Mouse (Mus musculus) layer of hippocampus, adult 2 months (tissue): ENCODE results near the gene Rpl38. TPM values are rescaled to one million over a fixed set of nuclear protein-coding genes. Genes with fewer than 3 reads are reported as not detected.

Experiments
- DNase-seq, 2 experiments: peaks; one replicate each; pipeline ENCODE4 v3.0.0; 2022; ENCODE audit warnings: low spot score in 2 of 2
- H3K27ac ChIP-seq: fragments of 200-600 bp; 2 replicates; pipeline ENCODE4 v1.8.1; 2022
- H3K4me3 ChIP-seq: fragments of 200-600 bp; 2 replicates; pipeline ENCODE4 v1.8.1; 2022; ENCODE audit warnings: mild to moderate bottlenecking
- CTCF ChIP-seq: fragments of 200-600 bp; conservative IDR thresholded peaks from 2 replicates; pipeline ENCODE4 v1.8.1; 2022; ENCODE audit warnings: antibody characterized with exemption, mild to moderate bottlenecking, moderate library complexity
- total RNA-seq, 2 experiments: library from RNA; stranded (reverse); gene quantifications; 2 replicates each; pipeline ENCODE4 v1.2.3; 2021

Rpl38 gene
- total RNA-seq, 2 experiments from 2014 or later = 905 to 943 TPM

DNA sequence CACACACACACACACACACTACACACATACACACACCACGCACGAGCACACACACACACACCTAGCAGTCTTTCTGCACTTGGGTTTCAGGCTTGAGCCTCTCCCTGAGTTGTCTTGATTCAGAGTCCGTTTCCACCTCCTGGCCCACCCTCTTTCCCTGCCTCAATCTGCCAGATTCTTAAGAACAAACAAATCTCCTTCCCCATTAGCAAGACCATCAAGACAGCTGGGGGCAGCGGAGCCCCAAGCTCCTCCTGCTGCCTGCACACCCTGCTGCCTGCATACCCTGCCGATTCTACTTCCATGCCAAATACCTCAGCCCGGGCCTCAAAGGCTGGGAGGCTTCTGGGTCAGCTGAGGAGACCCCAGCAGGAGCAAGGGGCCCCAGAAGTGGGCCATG is 27.7 kb upstream of the Rpl38 start:
- DNase-seq = no peak
- TF ChIP-seq CTCF = no peak
- Histone ChIP-seq H3K4me3 (no peak overlapping the region), H3K27ac (no peak overlapping the region)

DNA sequence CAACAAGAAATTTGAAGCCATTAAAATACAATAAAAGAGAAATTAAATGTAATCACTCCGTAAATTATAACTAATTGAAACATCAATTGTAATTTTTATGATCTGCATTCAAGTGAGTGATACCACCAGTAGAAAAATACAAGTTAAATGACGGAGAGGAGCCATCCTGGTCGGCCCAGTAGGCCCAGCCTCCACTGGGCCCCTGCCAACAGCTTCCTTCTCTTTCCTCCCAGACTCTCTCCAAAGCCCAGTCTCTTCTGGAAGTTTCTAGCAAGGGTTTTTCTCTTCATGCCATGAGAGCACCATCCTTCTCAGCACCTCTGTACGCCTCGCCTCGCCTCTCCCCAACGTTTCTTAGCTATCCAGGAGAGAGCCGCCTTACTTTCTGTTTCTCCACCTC is 27.2 kb upstream of the Rpl38 start:
- no peak overlapping the region for H3K4me3 ChIP-seq
- no peak for TF ChIP-seq CTCF
- no peak for DNase-seq
- no peak overlapping the region for H3K27ac ChIP-seq

DNA sequence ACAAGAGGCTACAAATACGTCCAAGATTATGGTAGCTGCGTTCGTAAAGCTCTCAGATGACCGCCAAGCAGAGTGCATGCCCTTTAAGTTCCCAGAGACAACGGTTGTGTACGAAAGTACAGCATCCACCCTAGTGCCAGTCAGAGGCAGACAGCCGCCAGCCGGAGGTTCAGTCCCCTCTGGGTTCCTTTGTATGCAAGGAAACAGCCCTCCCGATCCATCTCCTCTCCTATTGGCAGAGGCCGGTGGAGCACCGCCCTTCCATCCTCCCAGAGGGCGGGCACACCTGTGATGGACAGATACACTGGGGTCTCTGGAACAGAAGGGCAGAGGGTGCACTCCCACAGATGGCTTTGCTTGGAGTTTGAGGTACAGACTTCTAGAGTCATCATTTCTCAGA is 26.1 kb upstream of the Rpl38 start:
- no peak for DNase-seq
- no peak for TF ChIP-seq CTCF
- Histone ChIP-seq H3K27ac (no peak overlapping the region), H3K4me3 (no peak overlapping the region)

GRCm38 (mm10) chr11:114642926-114643325 is 25.4 kb upstream of the Rpl38 start:
- Histone ChIP-seq H3K4me3 (no peak overlapping the region), H3K27ac (no peak overlapping the region)
- DNase-seq = no peak
- no peak for TF ChIP-seq CTCF

GRCm38 (mm10) chr11:114644122-114644521 is 24.2 kb upstream of the Rpl38 start:
- no peak for DNase-seq
- H3K4me3 ChIP-seq = no peak overlapping the region
- H3K27ac ChIP-seq = no peak overlapping the region
- TF ChIP-seq CTCF = peak; percentile 38

- no peak overlapping the region for H3K4me3 ChIP-seq
- H3K27ac ChIP-seq = no peak overlapping the region
- no peak for DNase-seq
- TF ChIP-seq CTCF = peak; percentile 54
Measured at GRCm38 (mm10) chr11:114649510-114649909, 18.8 kb upstream of the Rpl38 start.

DNA sequence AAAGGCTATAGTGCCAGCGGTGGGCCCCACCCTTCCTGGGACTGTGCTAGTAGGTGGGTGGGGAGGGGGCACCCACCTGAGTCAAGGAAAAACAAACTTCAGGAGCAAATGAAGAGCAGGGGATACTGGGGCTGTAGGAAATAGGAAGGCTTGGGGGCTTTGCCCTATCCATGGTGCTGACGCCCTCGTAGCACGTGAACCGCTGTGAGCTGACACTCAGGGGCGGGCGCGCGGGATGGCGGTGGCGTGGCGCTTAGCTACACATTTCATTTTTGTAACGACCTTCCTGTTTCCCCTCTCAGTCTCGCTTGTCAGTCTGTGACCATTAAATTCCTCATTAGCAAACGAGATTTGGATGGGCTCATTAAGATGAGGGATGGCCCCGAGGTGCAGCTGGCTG is 15.8 kb upstream of the Rpl38 start:
- Histone ChIP-seq H3K27ac (no peak overlapping the region), H3K4me3 (no peak overlapping the region)
- no peak for TF ChIP-seq CTCF
- DNase-seq = no peak

- DNase-seq = no peak
- no peak overlapping the region for H3K4me3 ChIP-seq
- no peak overlapping the region for H3K27ac ChIP-seq
- no peak for TF ChIP-seq CTCF
Measured at GRCm38 (mm10) chr11:114653664-114654063, 14.7 kb upstream of the Rpl38 start.

- TF ChIP-seq CTCF = peak; percentile 65
- H3K27ac ChIP-seq = no peak overlapping the region
- no peak overlapping the region for H3K4me3 ChIP-seq
- DNase-seq = no peak
Measured at GRCm38 (mm10) chr11:114654552-114654951, 13.8 kb upstream of the Rpl38 start.

GRCm38 (mm10) chr11:114655350-114656008 is 12.8 kb upstream of the Rpl38 start:
- Histone ChIP-seq H3K4me3 (no peak overlapping the region), H3K27ac (no peak overlapping the region)
- no peak for DNase-seq
- TF ChIP-seq CTCF = no peak

DNA sequence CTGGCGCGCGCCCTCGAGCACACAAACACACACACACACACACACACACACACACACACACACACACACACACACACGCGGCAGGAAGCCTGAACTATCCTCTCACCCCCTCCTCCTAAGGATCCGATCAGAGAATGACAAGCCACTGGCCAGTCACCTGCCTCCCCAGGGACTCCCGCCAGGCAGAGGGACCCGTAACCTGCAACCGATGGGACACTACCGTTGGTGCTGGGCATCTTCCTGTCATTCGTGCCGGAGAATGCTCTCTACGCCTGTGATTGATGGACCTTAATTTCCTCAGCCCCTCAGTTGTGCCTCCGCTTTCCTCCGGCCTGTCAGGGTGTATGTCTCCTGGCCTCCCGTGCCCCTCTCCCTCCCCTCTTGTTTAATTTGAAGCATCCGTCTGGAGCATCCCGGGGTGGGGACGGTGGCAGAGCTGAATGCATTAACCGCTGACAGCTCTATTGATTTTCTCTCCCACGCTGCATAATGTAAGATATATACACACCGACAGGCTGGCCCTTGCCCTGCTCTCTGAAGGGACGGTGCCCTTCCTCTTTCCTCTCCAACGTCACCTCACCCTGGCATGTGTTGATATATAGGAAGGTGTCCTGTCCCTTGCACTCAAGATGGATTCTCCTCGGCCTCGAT is 11.2 kb upstream of the Rpl38 start:
- no peak for DNase-seq
- no peak for TF ChIP-seq CTCF
- H3K27ac ChIP-seq = 0 out of 2 replicates have a peak overlapping the region, but pooled peaks have one; percentile 11
- H3K4me3 ChIP-seq = no peak overlapping the region

GRCm38 (mm10) chr11:114657737-114658136 is 10.6 kb upstream of the Rpl38 start:
- TF ChIP-seq CTCF = peak; percentile 85
- H3K4me3 ChIP-seq = no peak overlapping the region
- DNase-seq = peak in 1 of 2 experiments; percentile 79
- 0 out of 2 replicates have a peak overlapping the region, but pooled peaks have one; percentile 11 for H3K27ac ChIP-seq

DNA sequence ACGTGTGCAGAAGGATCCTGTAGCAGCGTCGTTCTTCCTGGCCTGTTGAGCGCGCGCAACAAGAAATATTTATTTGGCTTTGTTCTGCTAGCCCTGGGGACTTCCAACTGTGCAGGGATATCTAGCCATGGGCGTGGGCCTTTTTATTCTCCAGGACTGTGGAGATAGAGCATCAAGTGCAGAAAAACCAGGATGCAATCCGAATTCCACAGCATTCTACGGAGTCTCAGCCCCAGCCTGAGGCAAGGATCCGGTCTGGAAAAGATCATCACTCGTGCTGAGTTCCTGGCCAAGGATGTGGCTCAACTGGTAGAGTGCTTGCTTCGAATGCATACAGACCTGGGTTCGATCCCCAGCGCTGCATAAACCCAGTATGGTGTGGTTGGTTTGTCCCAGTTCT is 6.2 kb upstream of the Rpl38 start:
- DNase-seq = no peak
- H3K27ac ChIP-seq = no peak overlapping the region
- H3K4me3 ChIP-seq = no peak overlapping the region
- no peak for TF ChIP-seq CTCF
